ENCODE assay signal across 19 mouse cellular contexts in genomic region chr12:25320262-25320767, GRCm38 (mm10).
"Had no signal": no experiment of that assay in that cellular context is flagged by ENCODE, and none has a peak within 500 bp of the region (broad histone marks: within the 10 kb centered on the region; RNA-seq: fewer than 3 reads in every experiment).

No protein-coding gene starts in this region.

- H3K9me3 ChIP-seq: liver, embryonic 13.5 days; liver, embryonic 15.5 days; midbrain, embryonic 10.5 days; midbrain, embryonic 12.5 days; neural tube, embryonic 13.5 days; neural tube, embryonic 15.5 days; stomach, embryonic 15.5 days had no signal

- H3K27me3 ChIP-seq: liver, embryonic 13.5 days; liver, embryonic 15.5 days; midbrain, embryonic 12.5 days; neural tube, embryonic 13.5 days; neural tube, embryonic 15.5 days; stomach, embryonic 15.5 days had no signal

- H3K36me3 ChIP-seq: liver, embryonic 13.5 days; liver, embryonic 15.5 days; midbrain, embryonic 10.5 days; midbrain, embryonic 12.5 days; neural tube, embryonic 13.5 days; neural tube, embryonic 15.5 days; stomach, embryonic 15.5 days had no signal

- H3K4me3 ChIP-seq: liver, embryonic 13.5 days; liver, embryonic 15.5 days; midbrain, embryonic 10.5 days; midbrain, embryonic 12.5 days; myocyte; neural tube, embryonic 13.5 days; neural tube, embryonic 15.5 days; stomach, embryonic 15.5 days had no signal

- H3K27ac ChIP-seq: liver, embryonic 13.5 days; liver, embryonic 15.5 days; midbrain, embryonic 10.5 days; midbrain, embryonic 12.5 days; neural tube, embryonic 13.5 days; neural tube, embryonic 15.5 days; stomach, embryonic 15.5 days; stomach, postnatal 0 days had no signal

- H3K4me1 ChIP-seq: liver, embryonic 13.5 days; liver, embryonic 15.5 days; midbrain, embryonic 10.5 days; midbrain, embryonic 12.5 days; neural tube, embryonic 13.5 days; neural tube, embryonic 15.5 days; stomach, embryonic 15.5 days had no signal

- H3K9ac ChIP-seq: liver, embryonic 13.5 days; liver, embryonic 15.5 days; lung, embryonic 14.5 days; midbrain, embryonic 12.5 days; neural tube, embryonic 13.5 days; neural tube, embryonic 15.5 days; stomach, embryonic 15.5 days had no signal

- DNase-seq: liver, embryonic 13.5 days; lung, adult 18-20 months; lung, embryonic 14.5 days; lung, postnatal 10 days; midbrain, embryonic 14.5 days; retina, postnatal 1 day; right cerebral cortex, adult 18-20 months; thymus, adult 2 months; thymus, postnatal 25 days; thymus, postnatal 4 days had no signal

- H3K4me2 ChIP-seq: liver, embryonic 13.5 days; liver, embryonic 15.5 days; lung, embryonic 14.5 days; midbrain, embryonic 12.5 days; neural tube, embryonic 13.5 days; neural tube, embryonic 15.5 days; stomach, embryonic 15.5 days had no signal

- ATAC-seq: midbrain, embryonic 16.5 days had no signal
